Mouse (Mus musculus) MEL (cell line): ENCODE measurements around the gene Lce3b. TPM values are rescaled to one million over a fixed set of nuclear protein-coding genes. Genes with fewer than 3 reads are reported as not detected.

Source experiments
- DNase-seq: peaks from one replicate; pipeline ENCODE4 v3.0.0; 2011; ENCODE audit warnings: low read depth, low spot score
- H3K27ac ChIP-seq: 2 replicates; pipeline ENCODE4 v1.5.1; 2012; ENCODE audit warnings: low read depth, mild to moderate bottlenecking, control low read depth, low read length, moderate library complexity; ENCODE audit not compliant: control insufficient read depth
- H3K27me3 ChIP-seq, 2 experiments: fragments of 150-350 bp in 1 of 2; sonication (generic) in 1 of 2; 2 replicates each; pipeline ENCODE4 v1.6.1; 2012; ENCODE audit warnings: low read length in 2 of 2, mild to moderate bottlenecking in 2 of 2, improper control_type of control experiment in 1 of 2, moderate library complexity in 1 of 2; ENCODE audit not compliant: insufficient read depth in 2 of 2, control insufficient read depth in 1 of 2
- H3K36me3 ChIP-seq, 2 experiments: 2 replicates each; pipeline ENCODE4 v1.6.1; 2012 to 2014; ENCODE audit warnings: low read length in 2 of 2, improper control_type of control experiment in 1 of 2, inconsistent platforms in 1 of 2, mild to moderate bottlenecking in 1 of 2; ENCODE audit not compliant: insufficient read depth in 2 of 2, control insufficient read depth in 1 of 2
- H3K4me1 ChIP-seq, 2 experiments: fragments of 150-350 bp in 1 of 2; sonication (generic) in 1 of 2; 2 replicates each; pipeline ENCODE4 v1.6.1; 2012; ENCODE audit warnings: low read length in 2 of 2, improper control_type of control experiment in 1 of 2, mild to moderate bottlenecking in 1 of 2; ENCODE audit not compliant: insufficient read depth in 2 of 2, control insufficient read depth in 1 of 2
- H3K4me3 ChIP-seq, 2 experiments: fragments of 150-350 bp in 1 of 2; sonication (generic) in 1 of 2; 2 replicates each; pipeline ENCODE4 v1.5.1; 2012; ENCODE audit warnings: low read depth in 2 of 2, low read length in 2 of 2, mild to moderate bottlenecking in 2 of 2, moderate library complexity in 2 of 2, control low read depth in 1 of 2, improper control_type of control experiment in 1 of 2; ENCODE audit not compliant: control insufficient read depth in 1 of 2, insufficient read depth in 1 of 2
- H3K79me2 ChIP-seq: 2 replicates; pipeline ENCODE4 v1.6.1; 2012; ENCODE audit warnings: mild to moderate bottlenecking, low read length, moderate library complexity; ENCODE audit not compliant: control insufficient read depth, poor library complexity, insufficient read depth
- H3K9ac ChIP-seq: 2 replicates; pipeline ENCODE4 v1.6.1; 2012; ENCODE audit warnings: low read depth, mild to moderate bottlenecking, control low read depth, low read length, moderate library complexity; ENCODE audit not compliant: control insufficient read depth, poor library complexity, severe bottlenecking
- H3K9me3 ChIP-seq: fragments of 150-350 bp; sonication (generic); replicated peaks from 2 replicates; pipeline ENCODE4 v1.6.1; 2012; ENCODE audit warnings: mild to moderate bottlenecking, low read length, improper control_type of control experiment, moderate library complexity; ENCODE audit not compliant: insufficient read depth
- CHD1 ChIP-seq: IDR thresholded peaks from 2 replicates; pipeline ENCODE4 v1.6.1; 2012; ENCODE audit warnings: low read depth, mild to moderate bottlenecking, inconsistent platforms, low read length, improper control_type of control experiment
- CHD2 ChIP-seq: IDR thresholded peaks from 2 replicates; pipeline ENCODE4 v1.6.1; 2011; ENCODE audit warnings: low read length, improper control_type of control experiment
- E2F4 ChIP-seq: IDR thresholded peaks from 2 replicates; pipeline ENCODE4 v1.6.1; 2011; ENCODE audit warnings: low read depth, low read length, improper control_type of control experiment, borderline replicate concordance
- EP300 ChIP-seq, 2 experiments: IDR thresholded peaks; 2 replicates each; pipeline ENCODE4 v1.6.1; 2011; ENCODE audit warnings: improper control_type of control experiment in 2 of 2, low read length in 2 of 2, low read depth in 1 of 2, mild to moderate bottlenecking in 1 of 2
- ETS1 ChIP-seq: IDR thresholded peaks from 2 replicates; pipeline ENCODE4 v1.6.1; 2012; ENCODE audit warnings: low read depth, mild to moderate bottlenecking, inconsistent platforms, low read length, improper control_type of control experiment, moderate library complexity
- HCFC1 ChIP-seq: IDR thresholded peaks from 2 replicates; pipeline ENCODE4 v1.6.1; 2012; ENCODE audit warnings: low read depth, mild to moderate bottlenecking, inconsistent platforms, low read length, improper control_type of control experiment, moderate library complexity
- MAFK ChIP-seq: IDR thresholded peaks from 2 replicates; pipeline ENCODE4 v1.6.1; 2011; ENCODE audit warnings: low read depth, mild to moderate bottlenecking, low read length, improper control_type of control experiment, borderline replicate concordance
- MAX ChIP-seq: IDR thresholded peaks from 2 replicates; pipeline ENCODE4 v1.6.1; 2011; ENCODE audit warnings: low read length, improper control_type of control experiment
- MAZ ChIP-seq: IDR thresholded peaks from 2 replicates; pipeline ENCODE4 v1.6.1; 2012; ENCODE audit warnings: low read depth, mild to moderate bottlenecking, inconsistent platforms, low read length, improper control_type of control experiment
- MXI1 ChIP-seq: IDR thresholded peaks from 2 replicates; pipeline ENCODE4 v1.6.1; 2011; ENCODE audit warnings: mild to moderate bottlenecking, low read depth, low read length, improper control_type of control experiment
- MYB ChIP-seq: IDR thresholded peaks from 2 replicates; pipeline ENCODE4 v1.6.1; 2011; ENCODE audit warnings: mild to moderate bottlenecking, low read depth, low read length, improper control_type of control experiment
- MYC ChIP-seq: IDR thresholded peaks from 2 replicates; pipeline ENCODE4 v1.6.1; 2011; ENCODE audit warnings: low read depth, mild to moderate bottlenecking, low read length, improper control_type of control experiment, moderate library complexity
- NELFE ChIP-seq: IDR thresholded peaks from 2 replicates; pipeline ENCODE4 v1.6.1; 2011; ENCODE audit warnings: low read depth, low read length, improper control_type of control experiment
- NRF1 ChIP-seq: IDR thresholded peaks from 2 replicates; pipeline ENCODE4 v1.6.1; 2014; ENCODE audit warnings: low read depth, mild to moderate bottlenecking, inconsistent platforms, low read length, improper control_type of control experiment, moderate library complexity; ENCODE audit not compliant: poor library complexity, insufficient read depth, severe bottlenecking
- POLR2A ChIP-seq, 2 experiments: IDR thresholded peaks; 2 replicates each; pipeline ENCODE4 v1.6.1; 2011 to 2012; ENCODE audit warnings: low read length in 2 of 2, mild to moderate bottlenecking in 2 of 2, control low read depth in 1 of 2, improper control_type of control experiment in 1 of 2, low read depth in 1 of 2, moderate library complexity in 1 of 2; ENCODE audit not compliant: control insufficient read depth in 1 of 2, insufficient read depth in 1 of 2, poor library complexity in 1 of 2
- POLR2AphosphoS5 ChIP-seq: IDR thresholded peaks from 2 replicates; pipeline ENCODE4 v1.6.1; 2012; ENCODE audit warnings: low read depth, borderline replicate concordance, mild to moderate bottlenecking, inconsistent platforms, low read length, moderate library complexity, mixed read lengths
- RAD21 ChIP-seq: IDR thresholded peaks from 2 replicates; pipeline ENCODE4 v1.6.1; 2011; ENCODE audit warnings: mild to moderate bottlenecking, low read depth, low read length, improper control_type of control experiment
- RCOR1 ChIP-seq: IDR thresholded peaks from 2 replicates; pipeline ENCODE4 v1.6.1; 2012; ENCODE audit warnings: low read depth, mild to moderate bottlenecking, inconsistent platforms, low read length, improper control_type of control experiment
- SMC3 ChIP-seq: IDR thresholded peaks from 2 replicates; pipeline ENCODE4 v1.6.1; 2011; ENCODE audit warnings: low read depth, low read length, improper control_type of control experiment
- UBTF ChIP-seq: IDR thresholded peaks from 2 replicates; pipeline ENCODE4 v1.6.1; 2012; ENCODE audit warnings: low read depth, mild to moderate bottlenecking, inconsistent platforms, low read length, improper control_type of control experiment, moderate library complexity, borderline replicate concordance; ENCODE audit not compliant: insufficient read depth
- ZC3H11A ChIP-seq: IDR thresholded peaks from 2 replicates; pipeline ENCODE4 v1.6.1; 2012; ENCODE audit warnings: low read depth, mild to moderate bottlenecking, inconsistent platforms, low read length, improper control_type of control experiment
- ZKSCAN1 ChIP-seq: IDR thresholded peaks from 2 replicates; pipeline ENCODE4 v1.6.1; 2012; ENCODE audit warnings: low read depth, mild to moderate bottlenecking, inconsistent platforms, low read length, improper control_type of control experiment, moderate library complexity
- ZMIZ1 ChIP-seq: IDR thresholded peaks from 2 replicates; pipeline ENCODE4 v1.6.1; 2012; ENCODE audit warnings: low read depth, mild to moderate bottlenecking, inconsistent platforms, low read length, improper control_type of control experiment, moderate library complexity
- ZNF384 ChIP-seq: IDR thresholded peaks from 2 replicates; pipeline ENCODE4 v1.6.1; 2012; ENCODE audit warnings: low read depth, mild to moderate bottlenecking, inconsistent platforms, low read length, improper control_type of control experiment
- polyA plus RNA-seq, 2 experiments: library from polyadenylated mRNA; stranded (reverse) in 1 of 2; unstranded in 1 of 2; fragments of >175 nt in 1 of 2; fragments of >200 nt in 1 of 2; gene quantifications; 2 replicates each; pipeline versions ENCODE4 v1.2.1 to v1.2.4; 2012; ENCODE audit warnings: low replicate concordance in 2 of 2, low read depth in 1 of 2; ENCODE audit not compliant: insufficient read length in 2 of 2, insufficient read depth in 1 of 2, missing spikeins in 1 of 2
- total RNA-seq: library from RNA; depleted of rRNA; stranded (reverse); fragments of 300-350 nt; gene quantifications from 2 replicates; pipeline ENCODE4 v1.2.3, GENCODE M21; 2012; rRNA removed

The Lce3b gene
- not detected in 2 replicates for total RNA-seq
- polyA plus RNA-seq, result not detected

DNA sequence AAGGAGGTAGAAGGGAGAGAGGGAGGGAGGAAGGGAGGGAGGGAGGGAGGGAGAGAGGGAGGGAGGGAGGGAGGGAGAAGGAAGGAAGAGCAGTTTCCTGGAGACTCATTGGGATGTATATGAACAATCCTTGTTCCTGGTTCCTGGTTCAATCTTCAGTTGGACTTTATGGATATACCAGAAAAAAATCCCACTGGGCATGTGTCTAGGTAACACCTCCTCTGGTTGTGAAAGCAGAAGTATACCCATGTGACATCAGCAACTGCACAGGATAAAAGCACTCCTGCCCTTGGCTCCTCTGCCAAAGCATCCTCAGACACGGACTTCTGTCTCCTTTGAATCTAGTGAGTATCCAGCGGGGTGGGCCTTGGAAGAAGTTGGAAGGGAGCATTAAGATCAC is at the start of gene Lce3b:
TSS of gene Lce3b (plus strand) at position 301 of the 400 bp plus-strand sequence.
- DNase-seq, result no peak
- Histone ChIP-seq H3K9ac (no peak within 1 kb of the TSS), H3K36me3 (no peaks in the 10 kb centered on the region), H3K9me3 (no peaks in the 10 kb centered on the region), H3K27me3 (no peaks in the 10 kb centered on the region), H3K79me2 (no peaks in the 10 kb centered on the region), H3K4me1 (no peaks in the 10 kb centered on the region), H3K27ac (no peak within 1 kb of the TSS), H3K4me3 (no peak within 1 kb of the TSS)
- TF ChIP-seq ZMIZ1 (no peak), POLR2A (IDR thresholded peaks at IDR 0.05; ENCODE audit: control insufficient read depth in 1 of 2, insufficient read depth in 1 of 2, low read depth in 1 of 2, low read length in 2 of 2, poor library complexity in 1 of 2) (no peak), MXI1 (no peak), ZNF384 (no peak), UBTF (no peak), MYC (no peak), HCFC1 (no peak), EP300 (IDR thresholded peaks at IDR 0.05; ENCODE audit: low read depth in 1 of 2, low read length in 2 of 2) (no peak), MAZ (no peak)

GRCm38 (mm10) chr3:92894063-92894462 is 38.7 kb upstream of the Lce3b start:
- no peak for DNase-seq
- no peak overlapping the region for H3K4me3 ChIP-seq
- H3K27ac ChIP-seq, result no peak overlapping the region
- TF ChIP-seq E2F4 (no peak), ZC3H11A (no peak), NELFE (no peak), MXI1 (no peak), ZMIZ1 (no peak), POLR2AphosphoS5 (no peak), CHD2 (no peak), RAD21 (no peak), ZKSCAN1 (no peak), ETS1 (no peak), SMC3 (no peak), CHD1 (no peak), UBTF (no peak), MAX (no peak), MAFK (no peak), NRF1 (no peak), MYB (no peak), RCOR1 (no peak)
- TF ChIP-seq, all 39 proteins: peak for 0
- no peaks in the 10 kb centered on the region for H3K9me3 ChIP-seq
- H3K4me1 ChIP-seq, result no peaks in the 10 kb centered on the region
- no peaks in the 10 kb centered on the region for H3K79me2 ChIP-seq
- no peaks in the 10 kb centered on the region for H3K36me3 ChIP-seq
- H3K27me3 ChIP-seq, result no peaks in the 10 kb centered on the region; a peak in 1 of 4 replicates
- H3K9ac ChIP-seq, result no peak overlapping the region
